Mouse (Mus musculus) testis, adult 2 months (tissue): ENCODE measurements at regions not wholly inside any gene's neighbourhood (a gene's known extent, or its start where the extent isn't known, plus 50 kb on each side); places are given as distances from the start of the nearest gene placed in this dataset.

Experiments used
- H3K27ac ChIP-seq: fragments of 200-500 bp; 2 replicates; pipeline ENCODE4 v1.5.1; 2012; ENCODE audit warnings: low read depth, low read length; ENCODE audit not compliant: control insufficient read depth, insufficient read depth
- H3K27me3 ChIP-seq: fragments of 200-500 bp; 2 replicates; pipeline ENCODE4 v1.6.1; 2012; ENCODE audit warnings: mild to moderate bottlenecking, low read length, moderate library complexity; ENCODE audit not compliant: control insufficient read depth, insufficient read depth
- H3K36me3 ChIP-seq: fragments of 200-500 bp; 2 replicates; pipeline ENCODE4 v1.6.1; 2012; ENCODE audit warnings: mild to moderate bottlenecking, low read length; ENCODE audit not compliant: control insufficient read depth, insufficient read depth
- H3K4me1 ChIP-seq: fragments of 200-500 bp; 2 replicates; pipeline ENCODE4 v1.6.1; 2012; ENCODE audit warnings: low read length; ENCODE audit not compliant: control insufficient read depth, insufficient read depth
- H3K4me3 ChIP-seq: fragments of 200-500 bp; 2 replicates; pipeline ENCODE4 v1.5.1; 2012; ENCODE audit warnings: low read depth, mild to moderate bottlenecking, low read length, moderate library complexity, mixed read lengths; ENCODE audit not compliant: control insufficient read depth
- CTCF ChIP-seq: fragments of 200-500 bp; IDR thresholded peaks from 2 replicates; pipeline ENCODE4 v1.5.1; 2012; ENCODE audit warnings: low read depth, mild to moderate bottlenecking, inconsistent platforms, low read length, moderate library complexity; ENCODE audit not compliant: control insufficient read depth, insufficient read depth, insufficient replicate concordance
- POLR2A ChIP-seq: fragments of 200-500 bp; IDR thresholded peaks from 2 replicates; pipeline ENCODE4 v1.6.1; 2012; ENCODE audit warnings: low read depth, mild to moderate bottlenecking, inconsistent platforms, low read length, moderate library complexity; ENCODE audit not compliant: control insufficient read depth

DNA sequence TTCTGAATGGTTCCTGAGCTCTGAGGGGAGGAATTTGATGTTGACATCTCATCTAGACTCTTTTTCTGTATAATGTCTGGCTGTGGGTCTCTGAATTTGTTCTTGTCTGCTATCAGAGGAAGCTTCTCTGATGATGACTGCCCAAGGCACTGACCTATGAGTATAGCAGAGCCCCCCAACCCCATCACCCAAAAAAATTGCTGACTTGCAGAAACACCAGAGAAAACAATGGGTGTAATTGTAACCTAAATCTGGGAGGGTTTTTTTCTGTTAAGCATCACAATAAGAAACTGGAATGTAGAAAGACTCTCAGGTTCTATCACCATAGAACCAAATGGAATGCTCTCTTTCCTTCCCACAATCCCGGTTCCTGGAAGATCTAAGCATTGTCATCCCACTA lies 50.2 kb upstream of the Phf3 start:
- 0 out of 2 replicates have a peak overlapping the region, but pooled peaks have one; percentile 4 for H3K27ac ChIP-seq
- no peaks in the 10 kb centered on the region; the same call in 1 of the 2 replicates for H3K4me1 ChIP-seq
- peak overlapping the region; percentile 65 for H3K4me3 ChIP-seq
- no peaks in the 10 kb centered on the region for H3K27me3 ChIP-seq
- TF ChIP-seq POLR2A (no peak), CTCF (no peak)
- H3K36me3 ChIP-seq: no peaks in the 10 kb centered on the region
